Mouse (Mus musculus) kidney, postnatal 14 days (tissue): ENCODE results near the gene Sik3.
"Not testable (repeated sequence)": the region's sequence is repeated elsewhere in the genome, so short reads cannot be mapped to it uniquely, and the experiment has no call there.

Experiments used
- DNase-seq: peaks from one replicate; pipeline ENCODE4 v3.0.0; 2022; ENCODE audit warnings: mixed read lengths

Sik3 gene

DNA sequence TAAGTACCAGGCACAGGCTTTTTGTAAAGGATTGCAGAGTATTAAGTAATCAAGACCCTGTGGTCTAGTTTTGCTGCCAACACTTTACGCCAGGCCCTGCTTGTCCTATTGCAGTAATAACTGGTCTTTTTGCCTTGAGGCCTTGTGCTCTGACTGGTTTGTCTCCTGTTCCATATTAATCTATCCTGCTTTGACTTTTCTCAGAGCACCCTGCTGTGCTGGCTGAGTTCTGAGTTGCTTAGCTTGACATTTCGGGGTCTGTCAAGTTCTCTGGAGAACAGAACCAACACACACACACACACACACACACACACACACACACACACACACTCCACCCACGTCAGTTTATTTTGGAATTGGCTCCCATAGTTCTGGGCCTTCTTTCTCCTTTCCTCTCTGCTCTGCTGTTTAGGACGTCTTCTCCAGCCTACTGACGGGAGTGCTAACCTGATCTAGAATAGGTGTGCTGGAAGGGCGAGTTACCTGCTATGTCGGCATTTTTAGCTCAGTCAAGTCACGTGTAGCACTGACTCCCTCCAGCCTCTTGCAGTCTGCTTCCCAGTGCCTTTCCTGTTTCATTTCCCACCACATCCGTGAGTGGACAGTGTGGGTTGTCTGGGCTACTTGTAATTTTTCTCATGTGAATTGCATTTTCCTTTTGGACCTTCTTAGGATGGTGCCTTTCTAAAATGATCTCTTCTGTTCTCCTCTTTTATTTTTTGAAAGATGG, 49.2 kb downstream of the Sik3 start:
- DNase-seq = peak; percentile 39

DNA sequence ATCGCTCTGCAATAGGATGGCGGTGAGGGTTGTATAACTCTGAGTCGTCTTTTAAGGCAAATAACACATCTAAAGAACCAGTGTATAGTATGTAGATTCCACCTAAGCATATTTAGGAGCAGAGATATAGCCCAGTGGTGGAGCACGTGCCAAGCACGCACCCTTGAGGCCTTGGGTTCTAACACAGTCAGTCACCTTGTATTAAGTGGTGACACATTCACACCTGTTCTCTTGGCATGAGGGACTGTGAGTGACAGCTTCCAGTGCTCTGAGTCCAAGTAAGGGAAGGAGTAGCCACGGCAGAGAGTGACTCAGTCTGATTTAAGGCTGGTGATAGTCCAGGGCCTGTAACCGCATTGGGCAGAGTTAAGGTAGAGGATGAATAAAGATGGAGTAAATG, 51.7 kb downstream of the Sik3 start:
- DNase-seq = no peak

DNA sequence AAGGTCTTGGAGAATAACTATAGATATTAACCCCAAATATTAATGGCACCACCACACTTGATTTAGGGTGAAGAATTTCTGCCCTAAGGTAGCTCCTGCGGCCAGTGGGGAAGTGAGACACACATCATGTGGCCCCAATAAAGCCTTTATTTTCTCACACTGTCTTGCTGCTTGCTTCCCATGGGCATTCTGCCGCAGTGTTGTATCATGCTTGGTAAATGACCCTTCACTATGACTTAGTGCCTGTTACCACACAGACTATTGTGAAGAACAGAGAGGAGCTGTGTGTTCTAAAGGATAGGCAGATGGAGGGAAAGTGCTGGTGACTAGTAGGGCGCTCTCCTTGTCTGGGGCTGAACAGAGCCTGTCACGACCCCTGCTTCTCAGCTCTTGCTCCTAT, 54.1 kb downstream of the Sik3 start:
- no peak for DNase-seq

DNA sequence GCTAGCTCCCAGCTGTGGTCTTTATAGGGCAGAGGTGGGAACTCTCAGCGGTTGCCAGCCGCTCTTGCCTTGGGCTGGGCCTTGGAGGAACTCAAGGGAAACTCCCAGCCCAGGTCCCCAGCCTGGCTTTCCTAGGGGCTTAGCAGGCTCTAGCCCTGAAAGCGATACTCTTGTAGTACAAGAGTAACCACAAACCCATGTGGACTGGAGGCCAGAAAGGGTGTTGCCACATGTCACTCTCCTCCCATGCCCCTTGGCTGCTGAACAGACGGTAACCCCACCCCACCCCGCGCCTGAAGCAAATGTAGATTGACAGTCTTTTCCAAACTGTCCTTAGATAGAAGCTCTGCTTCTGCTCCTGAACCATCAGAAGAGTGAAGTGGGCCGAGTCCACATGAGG, 55.1 kb downstream of the Sik3 start:
- no peak for DNase-seq

DNA sequence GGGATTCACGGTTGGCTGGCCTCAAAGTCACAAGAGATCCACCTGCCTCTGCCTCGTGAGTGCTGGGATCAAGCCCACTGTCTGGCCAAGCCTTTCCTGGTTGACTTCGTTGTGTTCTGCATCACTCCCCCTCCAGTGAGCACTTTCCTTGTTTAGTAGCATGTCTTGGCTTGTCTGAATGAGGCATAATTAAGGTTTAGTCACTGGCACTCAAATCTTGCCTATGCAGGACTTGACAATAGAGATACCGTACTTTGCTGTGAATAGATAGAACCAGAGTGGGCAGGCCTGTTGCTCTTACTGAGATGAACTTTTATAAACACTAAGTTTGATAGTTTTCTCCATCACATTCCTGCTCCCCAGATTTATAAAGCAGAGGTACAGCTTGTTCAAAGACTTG, 56.4 kb downstream of the Sik3 start:
- DNase-seq = no peak

DNA sequence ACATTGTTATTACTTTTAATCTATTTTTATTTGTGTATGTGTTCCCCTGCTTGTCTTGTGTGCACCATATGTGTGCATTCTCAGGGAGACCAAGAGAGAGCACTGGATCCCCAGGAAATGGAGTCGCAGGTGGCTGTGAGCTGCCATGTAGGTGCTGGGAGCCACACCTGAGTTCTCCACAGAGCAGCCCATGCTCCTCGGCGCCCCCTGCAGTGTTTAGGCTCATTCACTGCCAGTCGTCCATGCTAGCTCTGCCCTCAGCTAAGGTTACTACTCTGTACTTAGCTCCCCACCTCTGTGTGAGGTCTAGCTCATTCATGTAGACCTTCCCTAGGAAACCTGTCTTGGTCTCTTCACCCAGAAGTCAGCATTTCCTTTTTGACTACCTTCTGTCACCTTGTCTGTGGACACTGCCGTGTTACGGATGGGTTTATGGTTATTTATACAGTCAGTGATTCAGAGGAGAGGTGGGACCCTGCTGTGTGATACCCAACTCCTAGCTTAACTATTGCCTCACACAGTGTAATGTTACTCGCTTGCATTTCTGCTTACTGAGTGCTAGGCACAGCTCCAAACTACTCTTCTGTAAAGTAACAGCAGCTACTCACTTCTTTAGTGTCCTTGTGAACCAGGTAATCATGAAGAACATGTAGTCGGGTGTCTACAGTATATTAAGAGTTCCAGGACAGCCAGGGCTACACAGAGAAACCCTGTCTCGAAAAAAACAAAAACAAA, 59.6 kb downstream of the Sik3 start:
- no peak for DNase-seq

DNA sequence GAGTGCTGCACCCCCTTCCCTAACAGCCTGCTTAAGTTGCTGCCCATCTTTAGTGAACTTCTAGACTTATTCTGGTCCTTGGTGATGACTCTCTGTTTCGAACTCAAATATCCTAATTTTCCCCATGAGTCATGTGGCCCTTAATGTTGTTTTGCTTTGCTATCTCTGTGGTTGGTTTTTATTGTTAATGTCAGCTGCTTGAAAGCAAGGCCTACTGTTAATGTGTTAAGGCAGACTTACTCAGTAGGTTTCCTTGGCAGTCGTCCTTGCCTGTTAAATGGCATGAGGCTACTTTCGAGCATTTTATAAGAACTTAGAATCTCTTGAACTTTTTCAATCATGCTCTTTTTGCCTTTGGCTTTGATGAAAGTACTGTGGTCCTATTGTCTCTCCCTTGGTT, 60.8 kb downstream of the Sik3 start:
- no peak for DNase-seq

DNA sequence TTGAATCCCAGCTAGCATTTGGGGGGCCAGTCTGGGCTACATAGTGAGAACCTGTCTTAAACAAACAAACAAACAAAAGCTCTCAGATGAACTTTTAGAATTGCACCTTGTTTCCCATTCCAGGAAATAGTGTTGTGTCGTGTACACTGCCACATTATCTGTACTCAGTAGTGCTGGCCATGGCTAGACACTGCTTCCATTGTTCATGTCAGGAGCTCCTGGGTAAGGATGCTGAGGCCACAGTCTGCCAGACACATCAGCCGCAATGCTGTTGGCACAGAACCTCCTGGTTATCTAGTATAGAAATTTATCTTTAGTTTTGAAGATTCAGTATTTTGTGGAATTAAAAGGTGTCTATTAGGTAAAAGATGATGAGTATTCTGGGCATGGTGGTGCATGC, 63.0 kb downstream of the Sik3 start:
- DNase-seq = no peak

DNA sequence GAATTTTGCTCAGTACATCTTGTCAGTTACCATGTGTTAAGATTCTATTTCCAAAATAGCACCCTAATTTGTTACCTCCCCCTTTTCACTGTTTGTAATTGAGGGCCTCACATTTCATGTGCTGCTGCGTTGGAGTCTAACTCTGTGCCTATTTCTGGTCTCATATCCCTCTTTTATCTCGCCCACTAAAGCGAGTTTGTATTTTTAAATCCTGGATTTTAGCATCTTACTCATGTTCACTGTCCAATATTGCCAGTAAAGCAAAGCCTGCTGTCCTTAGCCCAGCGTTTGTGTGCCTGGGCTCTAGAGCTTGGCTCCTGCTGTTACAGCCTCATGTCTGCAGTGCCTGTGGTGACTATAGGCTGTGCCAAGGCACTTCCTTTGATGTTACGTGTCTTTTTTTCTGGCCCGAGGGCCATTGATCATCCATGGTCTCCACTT, 69.8 kb downstream of the Sik3 start:
- DNase-seq = no peak

DNA sequence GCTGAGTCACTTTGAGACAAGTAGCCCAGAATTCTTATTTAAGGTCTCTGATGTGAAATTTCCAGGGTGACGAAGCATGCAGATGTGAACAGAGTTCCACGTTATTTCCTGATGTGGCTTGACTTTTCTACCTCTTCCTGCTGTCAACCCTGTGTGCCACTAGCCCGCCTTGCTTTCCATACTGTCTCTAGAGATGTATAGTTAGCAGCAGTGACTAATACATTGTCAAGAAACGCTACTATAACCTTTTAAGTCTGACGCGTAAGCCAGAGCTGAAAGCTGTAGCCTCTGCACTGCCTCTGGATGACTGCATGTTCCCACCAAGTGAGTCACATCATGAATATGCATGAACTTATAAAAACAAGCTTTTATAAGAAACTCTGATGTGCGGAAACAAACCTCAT, 70.9 kb downstream of the Sik3 start:
- no peak for DNase-seq

DNA sequence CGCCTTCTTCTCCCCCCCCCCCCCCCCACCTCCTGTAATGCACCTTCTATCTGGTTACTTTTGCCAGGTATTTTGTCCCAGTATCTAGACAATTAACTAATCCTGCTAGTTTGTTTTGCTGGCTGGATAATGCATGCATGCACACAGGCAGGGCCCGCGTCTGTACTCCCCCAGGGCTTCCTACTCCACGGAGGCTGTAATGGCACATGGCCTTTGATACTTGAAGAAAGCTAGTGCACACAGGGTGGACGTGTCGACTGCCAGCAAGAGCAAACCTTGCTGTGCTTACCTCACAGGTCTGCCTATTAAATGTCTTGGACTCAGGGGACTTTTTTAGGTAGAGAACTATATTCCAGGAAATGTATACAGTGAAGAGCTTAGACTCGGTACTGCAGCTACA, 73.3 kb downstream of the Sik3 start:
- peak; percentile 74 for DNase-seq

DNA sequence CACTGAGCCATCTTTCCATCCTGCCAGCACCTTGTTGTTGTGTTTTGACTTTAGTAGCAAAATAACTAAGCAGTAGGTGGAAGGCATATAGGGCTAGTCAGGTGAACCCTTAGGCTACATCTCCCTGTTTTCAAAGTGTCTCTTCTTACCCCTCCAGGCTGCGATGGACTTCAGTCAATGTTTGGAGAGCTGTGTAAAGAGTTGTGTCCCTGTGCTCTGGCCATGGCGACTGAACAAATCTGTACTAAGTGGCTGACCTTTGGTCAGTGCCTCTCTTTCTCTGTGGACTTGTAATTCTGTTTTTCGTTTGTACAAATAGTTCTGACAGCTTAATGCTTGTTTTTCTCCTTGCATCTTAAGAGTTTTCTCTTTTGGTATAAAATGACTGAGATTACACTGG, 74.2 kb downstream of the Sik3 start:
- DNase-seq = peak; percentile 51

DNA sequence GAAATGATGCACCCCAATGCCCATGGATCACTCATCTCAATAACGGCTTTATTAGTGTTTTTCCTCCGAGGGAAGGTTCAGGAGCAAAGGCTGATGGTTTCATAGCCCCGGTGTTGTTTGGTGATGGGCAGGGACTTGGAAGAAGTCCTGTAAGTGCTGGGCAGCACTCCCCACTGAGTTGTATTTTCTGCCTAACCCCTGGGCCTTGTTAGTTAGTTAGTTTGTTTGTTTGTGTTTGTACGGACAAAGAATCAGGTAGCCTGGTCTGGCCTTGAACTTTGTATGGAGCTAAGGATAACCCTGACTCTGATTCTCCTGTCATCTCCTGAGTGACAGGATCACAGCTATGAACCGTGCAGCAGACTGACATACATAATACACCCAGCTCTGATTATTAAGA, 74.8 kb downstream of the Sik3 start:
- no peak for DNase-seq

DNA sequence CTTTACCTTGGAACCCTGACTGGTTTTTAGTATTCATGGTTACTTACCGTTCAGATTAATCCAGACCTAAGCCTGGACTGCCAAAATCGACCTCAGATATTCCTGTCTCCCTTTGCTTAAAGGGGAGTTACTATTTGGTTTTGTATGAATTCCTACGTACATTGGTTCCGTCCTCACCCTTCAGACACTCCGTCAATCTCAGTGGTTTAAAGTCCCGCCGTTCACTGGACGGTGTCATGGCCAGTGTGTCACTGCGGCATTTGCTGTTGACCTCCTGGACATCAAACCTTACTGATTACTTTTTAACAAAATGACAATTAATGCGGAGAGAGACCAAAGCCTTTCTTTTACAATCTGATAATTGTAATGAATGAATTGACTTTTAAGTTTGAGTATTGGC, 76.1 kb downstream of the Sik3 start:
- no peak for DNase-seq

DNA sequence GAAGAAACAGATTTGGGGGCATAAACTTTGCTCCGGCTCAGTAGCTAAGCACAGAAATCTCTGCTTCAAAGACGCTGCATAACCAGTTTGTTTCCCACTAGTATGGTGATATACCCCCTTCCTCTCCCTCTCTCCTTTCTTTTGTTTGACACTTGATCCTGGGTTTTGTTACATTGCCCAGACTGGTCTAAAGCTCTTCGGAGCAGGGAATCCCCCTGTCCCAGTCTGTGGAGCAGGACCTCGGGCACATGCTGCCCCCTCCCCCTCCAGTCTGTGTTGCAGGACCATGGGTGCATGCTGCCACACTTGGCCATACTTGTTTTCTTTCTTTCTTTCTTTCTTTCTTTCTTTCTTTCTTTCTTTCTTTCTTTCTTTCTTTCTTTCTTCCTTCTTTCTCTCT, 77.4 kb downstream of the Sik3 start:
- DNase-seq = no peak

DNA sequence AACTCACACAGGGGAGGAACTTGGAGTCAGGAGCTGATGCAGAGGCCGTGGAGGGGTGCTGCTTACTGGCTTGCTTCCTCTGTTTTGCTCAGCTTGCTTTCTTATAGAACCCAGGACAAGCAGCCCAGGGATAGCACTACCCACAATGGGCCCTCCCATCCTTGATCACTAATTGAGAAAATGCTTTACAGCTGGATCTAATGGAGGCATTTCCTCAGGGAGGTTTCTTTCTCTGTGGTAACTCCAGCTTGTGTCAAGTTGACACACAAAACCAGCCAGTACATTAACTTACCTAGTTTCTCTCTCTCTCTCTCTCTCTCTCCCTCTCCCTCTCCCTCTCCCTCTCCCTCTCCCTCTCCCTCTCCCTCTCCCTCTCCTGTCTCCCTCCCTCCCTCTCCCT, 78.5 kb downstream of the Sik3 start:
- DNase-seq = not testable (repeated sequence)

DNA sequence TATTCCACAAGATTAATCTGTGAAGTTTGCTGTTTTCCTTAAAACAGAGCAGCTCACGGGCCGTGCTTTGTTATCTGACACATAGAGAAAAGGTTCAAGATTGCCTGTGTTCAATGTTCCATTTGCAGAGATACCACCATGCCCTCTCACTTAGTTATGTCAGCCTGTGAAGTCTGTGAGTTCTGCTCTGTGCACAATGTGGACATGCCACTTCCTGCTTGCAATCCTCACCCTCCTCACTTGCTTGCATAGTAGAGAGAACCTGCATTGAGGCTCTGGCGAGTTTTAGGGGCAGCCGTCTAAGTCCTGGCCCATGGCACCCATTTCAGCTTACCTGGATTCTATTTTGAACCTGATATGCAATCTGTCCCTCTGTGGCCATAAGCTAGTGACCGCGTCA, 80.0 kb downstream of the Sik3 start:
- DNase-seq = no peak

DNA sequence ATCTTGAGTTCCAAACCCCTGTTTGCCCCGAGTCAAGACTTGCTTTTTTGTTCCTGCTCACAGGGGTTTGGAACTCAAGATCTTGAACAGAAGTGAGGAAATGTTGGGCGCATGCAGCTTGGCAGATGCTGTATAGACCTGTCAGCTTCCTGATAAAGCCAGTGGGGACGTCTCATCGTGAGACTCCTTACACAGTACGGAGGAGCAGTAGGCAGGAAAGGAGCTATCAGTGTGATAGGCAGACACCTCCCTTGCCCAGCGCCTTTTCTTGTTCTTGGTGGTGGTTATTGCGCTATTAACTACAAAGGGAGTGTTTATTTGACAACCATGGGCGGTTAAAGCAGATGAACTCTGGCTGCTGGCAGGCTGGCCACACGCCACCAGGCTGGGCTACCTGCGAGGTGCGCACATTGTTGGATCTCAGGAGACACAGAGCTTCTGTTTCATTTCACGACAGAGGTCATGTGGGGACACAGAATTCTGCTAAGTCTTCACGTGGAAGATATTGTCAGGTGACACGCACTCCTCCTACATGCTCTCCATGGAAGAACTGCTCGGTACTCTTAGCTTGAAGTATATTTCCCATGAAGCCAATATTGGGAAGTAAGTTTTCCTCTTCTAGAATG, 85.9 kb downstream of the Sik3 start:
- peak; percentile 65 for DNase-seq

DNA sequence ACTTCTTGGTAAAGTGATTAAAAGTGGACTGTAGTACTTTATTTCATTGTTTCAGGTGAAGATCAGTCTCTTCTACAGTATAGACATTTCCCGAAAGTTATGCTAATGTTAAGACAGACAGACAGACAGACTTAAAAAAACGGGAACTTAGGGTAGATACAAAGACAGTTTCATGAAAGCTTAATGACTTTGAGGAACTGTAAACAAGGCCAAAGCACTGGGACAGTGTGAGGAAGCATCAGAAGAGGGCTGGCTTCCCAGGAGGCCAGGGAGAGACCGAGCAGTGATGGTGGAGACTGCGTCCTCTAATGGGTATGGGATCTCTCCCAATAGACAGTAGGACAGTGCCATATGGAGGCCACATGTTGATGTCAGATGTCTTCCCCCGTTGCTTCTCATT, 86.5 kb downstream of the Sik3 start:
- DNase-seq = no peak

DNA sequence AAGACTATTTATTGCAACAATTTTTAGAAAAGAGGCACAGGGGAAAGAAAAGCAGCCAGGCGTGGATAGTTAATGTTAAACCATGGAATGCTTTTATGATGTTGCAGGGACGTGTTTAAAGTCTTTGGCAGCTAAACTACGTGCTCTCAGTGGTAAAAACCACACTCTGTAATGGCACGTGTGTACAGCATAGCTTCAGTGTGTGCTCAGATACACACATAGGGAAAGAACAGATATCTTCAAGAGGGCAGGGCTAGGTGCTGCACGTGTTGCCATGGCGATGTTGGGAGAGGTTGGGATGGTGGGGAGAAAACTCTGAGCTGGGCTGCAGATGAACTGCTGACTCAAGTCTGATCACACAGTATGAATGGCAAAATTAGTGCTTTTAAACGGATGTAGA, 90.5 kb downstream of the Sik3 start:
- DNase-seq = peak; percentile 64

DNA sequence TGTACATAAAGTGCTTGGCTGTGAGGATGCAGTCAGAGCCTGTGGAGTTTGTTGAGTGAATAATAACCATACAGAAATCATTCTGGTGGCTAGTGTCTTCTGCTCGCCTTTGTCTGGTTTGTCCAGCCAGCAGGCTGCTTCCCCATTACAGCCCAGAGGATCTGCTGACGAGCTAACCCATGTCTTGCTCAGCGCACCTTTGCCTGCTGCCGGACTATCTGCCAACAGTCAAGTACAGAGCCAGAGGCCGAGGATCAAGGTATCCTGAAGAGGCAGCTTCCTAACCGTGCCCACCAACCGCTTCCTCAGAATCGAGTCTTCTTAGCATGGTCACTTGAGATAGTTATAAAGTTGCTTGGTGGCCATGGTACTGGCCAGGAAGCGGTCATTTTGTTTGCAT, 93.5 kb downstream of the Sik3 start:
- no peak for DNase-seq

DNA sequence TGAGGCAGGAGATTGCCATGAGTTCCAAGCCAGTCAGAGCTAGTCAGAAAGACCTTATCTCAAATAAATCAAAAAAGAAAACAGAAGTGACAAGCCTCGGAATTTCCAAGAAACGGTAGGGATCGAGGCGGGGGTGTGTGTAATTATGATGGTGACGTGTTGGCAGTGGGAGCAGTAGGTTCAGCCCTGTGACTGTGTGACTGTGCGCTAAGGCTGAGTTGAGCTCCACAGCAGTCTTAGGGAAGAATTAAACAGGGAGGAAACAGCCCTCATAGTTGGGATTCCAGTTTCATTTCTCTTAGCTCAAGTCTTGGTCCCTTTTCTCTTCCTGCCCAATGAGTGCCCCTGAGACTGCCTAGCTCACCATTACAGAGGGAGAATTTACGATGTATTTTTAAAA, 98.0 kb downstream of the Sik3 start:
- peak; percentile 66 for DNase-seq

DNA sequence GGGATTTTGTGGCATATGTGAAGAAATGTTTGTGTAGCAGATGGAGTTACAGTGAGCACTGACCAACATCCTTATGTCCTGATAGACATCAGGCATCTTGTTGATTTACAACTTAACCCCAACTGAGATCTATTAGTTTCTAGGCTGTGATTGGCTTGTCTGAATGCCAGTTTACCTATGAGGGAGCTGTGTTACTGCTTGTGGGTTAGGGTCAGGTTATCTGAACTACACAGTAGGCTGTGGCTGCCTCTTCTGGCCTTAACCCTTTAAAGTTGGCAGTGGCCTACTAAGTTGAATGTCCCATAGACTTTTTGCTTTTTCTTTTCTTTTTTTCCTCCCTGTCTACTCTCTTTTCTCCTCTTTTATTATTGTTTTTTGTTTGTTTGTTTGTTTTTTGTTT, 98.7 kb downstream of the Sik3 start:
- no peak for DNase-seq

DNA sequence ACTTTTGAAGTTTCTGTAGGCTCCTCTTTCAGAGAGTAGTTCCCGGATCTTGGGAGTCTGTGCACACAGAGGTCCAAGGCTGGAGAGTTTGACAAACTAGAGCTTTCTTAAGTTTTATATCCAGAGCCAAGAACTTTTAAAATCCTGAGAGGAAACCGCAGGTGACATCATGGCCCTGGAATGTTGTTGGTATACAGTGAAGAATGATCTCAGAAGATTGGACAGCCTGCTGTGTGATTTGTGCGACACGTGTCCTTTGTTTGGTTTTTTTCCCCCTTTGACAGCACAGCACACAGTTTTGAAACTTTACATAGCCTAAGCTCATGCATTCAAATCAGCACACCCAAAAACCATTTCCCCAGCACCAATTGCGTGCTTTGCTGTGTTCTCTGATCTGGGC, 99.6 kb downstream of the Sik3 start:
- DNase-seq = peak; percentile 63
